Mouse (Mus musculus): ENCODE measurements around the gene Tmem164. TPM values are rescaled to one million over a fixed set of nuclear protein-coding genes. Genes with fewer than 3 reads are reported as not detected.

Tmem164 gene
- polyA plus RNA-seq, 1 experiment: 22.6 TPM

DNA sequence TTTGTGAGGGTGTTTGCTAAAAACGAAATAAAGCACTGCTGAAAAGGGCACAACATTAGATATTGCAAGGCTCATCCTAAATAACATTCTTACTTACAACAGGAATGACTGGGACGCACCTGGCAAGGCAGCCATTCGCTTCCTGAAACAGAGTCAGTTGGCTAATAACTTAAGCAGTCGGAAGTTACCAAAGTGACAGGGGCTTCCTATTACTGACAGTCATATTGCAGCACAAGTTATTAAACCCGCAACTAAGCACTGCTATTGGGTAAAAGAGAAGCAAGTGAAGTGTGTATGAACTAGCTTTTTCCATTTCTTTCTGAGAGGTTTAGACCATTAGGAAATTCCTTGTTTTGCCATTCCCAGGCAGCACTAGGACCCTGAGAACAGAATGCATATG, 201.0 kb downstream of the Tmem164 start:
- DNase-seq (ENCODE audit: low read depth, low spot score): no peak
- WGBS: 83% methylated on average over 5 of the region's 5 CpGs

DNA sequence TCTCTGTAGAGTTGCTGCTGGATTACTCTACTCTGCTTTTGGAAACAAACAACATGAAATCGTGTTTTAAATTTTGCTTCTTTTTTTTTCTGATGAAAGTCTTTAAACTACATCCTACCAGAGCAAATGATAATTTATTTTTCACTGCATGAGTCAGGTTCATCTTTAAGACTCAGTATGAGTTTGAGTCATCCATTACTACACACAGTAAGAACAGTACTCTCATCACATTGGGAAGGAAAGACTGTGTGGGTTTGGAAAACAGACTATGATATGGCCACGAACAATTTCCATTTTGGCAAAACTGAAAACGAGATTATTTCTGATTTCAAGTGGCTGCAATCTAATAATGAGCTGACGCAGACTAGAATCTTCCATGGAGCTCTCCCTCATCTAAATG, 202.4 kb downstream of the Tmem164 start:
- 82% methylated on average over 4 of the region's 4 CpGs for WGBS
- no peak for DNase-seq (ENCODE audit: low read depth, low spot score)

DNA sequence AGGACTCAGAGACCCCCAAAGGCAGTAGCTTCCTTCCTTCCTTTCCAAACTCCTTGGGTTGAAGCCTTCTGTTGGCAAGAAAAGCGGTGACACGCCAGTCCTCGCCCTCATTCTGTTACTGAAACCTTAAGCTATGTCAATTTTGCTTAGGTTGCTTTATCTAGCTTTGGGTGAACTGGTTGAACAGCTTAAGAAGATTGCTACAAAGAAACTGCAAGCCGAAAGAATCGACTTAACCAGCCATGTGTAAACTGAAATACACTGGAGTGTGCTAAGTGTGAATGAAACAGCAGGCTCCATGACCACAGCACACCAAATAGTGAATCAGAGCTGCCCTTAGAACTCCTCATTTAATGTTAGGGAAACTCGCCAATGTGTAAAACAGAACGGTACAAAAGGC, 204.8 kb downstream of the Tmem164 start:
- WGBS: 79% methylated on average over 7 of the region's 7 CpGs
- no peak for DNase-seq (ENCODE audit: low read depth, low spot score)

Measured in large intestine, adult 2 months (tissue).